Mouse (Mus musculus) ES-E14 (cell line): Measurements from ENCODE around the gene Oaz1. TPM values are rescaled to one million over a fixed set of nuclear protein-coding genes. Genes with fewer than 3 reads are reported as not detected.

Experiments
- DNase-seq: peaks from one replicate; pipeline ENCODE4 v3.0.0-alpha.2; 2013; ENCODE audit warnings: low read depth, low spot score
- H3K27ac ChIP-seq: 2 replicates; pipeline ENCODE4 v1.5.1; 2012; ENCODE audit warnings: low read depth, mild to moderate bottlenecking, low read length, moderate library complexity, mixed read lengths; ENCODE audit not compliant: poor library complexity, insufficient read depth, severe bottlenecking
- H3K36me3 ChIP-seq: 2 replicates; pipeline ENCODE4 v1.6.1; 2012; ENCODE audit warnings: mild to moderate bottlenecking, low read length, moderate library complexity, mixed read lengths; ENCODE audit not compliant: control insufficient read depth, poor library complexity, insufficient read depth, severe bottlenecking
- H3K4me1 ChIP-seq, 2 experiments: fragments of 150-350 bp in 1 of 2; sonication (generic) in 1 of 2; 2 replicates each; pipeline ENCODE4 v1.6.1; 2012; ENCODE audit warnings: low read length in 2 of 2, mild to moderate bottlenecking in 1 of 2, mixed read lengths in 1 of 2; ENCODE audit not compliant: control insufficient read depth in 2 of 2, insufficient read depth in 2 of 2, poor library complexity in 1 of 2
- H3K4me3 ChIP-seq, 2 experiments: fragments of 150-350 bp in 1 of 2; sonication (generic) in 1 of 2; 2 replicates each; pipeline ENCODE4 v1.5.1; 2012; ENCODE audit warnings: low read length in 2 of 2, low read depth in 1 of 2, mild to moderate bottlenecking in 1 of 2, mixed read lengths in 1 of 2; ENCODE audit not compliant: insufficient read depth in 1 of 2, poor library complexity in 1 of 2, severe bottlenecking in 1 of 2
- H3K9ac ChIP-seq: 2 replicates; pipeline ENCODE4 v1.6.1; 2012; ENCODE audit warnings: low read depth, mild to moderate bottlenecking, low read length, mixed read lengths; ENCODE audit not compliant: poor library complexity, insufficient read depth, severe bottlenecking
- H3K9me3 ChIP-seq: fragments of 150-350 bp; sonication (generic); 2 replicates; pipeline ENCODE4 v1.6.1; 2012; ENCODE audit warnings: low read depth, mild to moderate bottlenecking, low read length; ENCODE audit not compliant: control insufficient read depth, insufficient read depth
- CHD2 ChIP-seq: IDR thresholded peaks from 2 replicates; pipeline ENCODE4 v1.6.1; 2014; ENCODE audit warnings: mild to moderate bottlenecking, low read depth, low read length, inconsistent platforms
- HCFC1 ChIP-seq: IDR thresholded peaks from 2 replicates; pipeline ENCODE4 v1.6.1; 2012; ENCODE audit warnings: low read length, inconsistent platforms, borderline replicate concordance; ENCODE audit not compliant: insufficient read depth
- MAFK ChIP-seq: IDR thresholded peaks from 2 replicates; pipeline ENCODE4 v1.6.1; 2014; ENCODE audit warnings: mild to moderate bottlenecking, low read depth, low read length, inconsistent platforms; ENCODE audit not compliant: insufficient read depth
- ZC3H11A ChIP-seq: IDR thresholded peaks from 2 replicates; pipeline ENCODE4 v1.6.1; 2012; ENCODE audit warnings: low read depth, mild to moderate bottlenecking, inconsistent platforms, low read length, borderline replicate concordance
- ZNF384 ChIP-seq: IDR thresholded peaks from 2 replicates; pipeline ENCODE4 v1.6.1; 2012; ENCODE audit warnings: low read depth, low read length, inconsistent platforms
- in situ Hi-C, 2 experiments: fragments of 600-800 bp; cut with MboI; formaldehyde crosslinking; loops; one replicate each; pipeline ENCODE4 v1.15.1; 2025; ENCODE audit warnings: low sequenced_read_pairs in 2 of 2, inconsistent platforms in 1 of 2; ENCODE audit not compliant: unreplicated experiment in 2 of 2
- total RNA-seq: library from RNA; depleted of rRNA; stranded (reverse); fragments of 300-350 nt; gene quantifications from 2 replicates; pipeline ENCODE4 v1.2.3, GENCODE M21; 2012

Oaz1 gene
- total RNA-seq, 1 experiment: 823 TPM

- Histone ChIP-seq H3K36me3 (peaks cover 80% of the 10 kb centered on the region), H3K4me1 (peaks cover 0 to 14% of the 10 kb centered on the region in 2 experiments; a peak in 1 of 4 replicates), H3K9ac (peak overlapping the region; percentile 4; the same call in 1 of the 2 replicates), H3K27ac (no peak overlapping the region), H3K4me3 (peak overlapping the region; percentile 11 to 43; a peak in 3 of 4 replicates), H3K9me3 (no peaks in the 10 kb centered on the region)
- in situ Hi-C loops: no loop called here
- TF ChIP-seq HCFC1: no peak
- TF ChIP-seq ZNF384: no peak
- no peak for DNase-seq
Measured at GRCm38 (mm10) chr10:80792175-80793032, 34.1 kb upstream of the Oaz1 start.

GRCm38 (mm10) chr10:80793033-80793784 lies 33.2 kb upstream of the Oaz1 start:
- H3K36me3 ChIP-seq: peaks cover 72% of the 10 kb centered on the region

GRCm38 (mm10) chr10:80793803-80794202 lies 32.7 kb upstream of the Oaz1 start:
- Histone ChIP-seq H3K36me3 (peaks cover 66% of the 10 kb centered on the region), H3K4me1 (peaks cover 0 to 14% of the 10 kb centered on the region in 2 experiments; a peak in 1 of 4 replicates), H3K9ac (no peak overlapping the region), H3K27ac (no peak overlapping the region), H3K4me3 (no peak overlapping the region), H3K9me3 (no peaks in the 10 kb centered on the region)
- in situ Hi-C loops: no loop called here
- TF ChIP-seq ZNF384 (no peak), ZC3H11A (no peak), HCFC1 (no peak)
- DNase-seq: no peak

More at GRCm38 (mm10) chr10:80793033-80793784, 33.2 kb upstream of the Oaz1 start:
- no peak overlapping the region for H3K4me3 ChIP-seq
- H3K27ac ChIP-seq: no peak overlapping the region
- no peak for DNase-seq
- peaks cover 0 to 14% of the 10 kb centered on the region in 2 experiments; a peak in 1 of 4 replicates for H3K4me1 ChIP-seq
- H3K9ac ChIP-seq: no peak overlapping the region
- TF ChIP-seq CHD2 (no peak), MAFK (no peak), ZNF384 (no peak), ZC3H11A (no peak), HCFC1 (no peak)
- no peaks in the 10 kb centered on the region for H3K9me3 ChIP-seq
- in situ Hi-C loops: no loop called here

- Histone ChIP-seq H3K36me3 (peaks cover 58% of the 10 kb centered on the region), H3K4me3 (no peak overlapping the region), H3K27ac (no peak overlapping the region)
Measured at GRCm38 (mm10) chr10:80794750-80795149, 31.7 kb upstream of the Oaz1 start.

More at GRCm38 (mm10) chr10:80794750-80795149, 31.7 kb upstream of the Oaz1 start:
- TF ChIP-seq ZNF384: no peak
- no peak for TF ChIP-seq HCFC1
- TF ChIP-seq ZC3H11A: no peak
- TF ChIP-seq MAFK: no peak
- no peak for TF ChIP-seq CHD2
- H3K9ac ChIP-seq: no peak overlapping the region
- no peaks in the 10 kb centered on the region for H3K9me3 ChIP-seq
- no peak for DNase-seq
- peaks cover 0 to 14% of the 10 kb centered on the region in 2 experiments; a peak in 1 of 4 replicates for H3K4me1 ChIP-seq
- in situ Hi-C loops: no loop called here
